Mouse (Mus musculus) natural killer cell, adult 2 months (primary cell): ENCODE results near the gene Trp53i13.
"Not testable (repeated sequence)": the region's sequence is repeated elsewhere in the genome, so short reads cannot be mapped to it uniquely, and the experiment has no call there.

Experiments
- DNase-seq, 2 experiments: peaks; one replicate each; pipeline ENCODE4 v3.0.0; 2022; ENCODE audit warnings: low spot score in 2 of 2

The Trp53i13 gene

GRCm38 (mm10) chr11:77515637-77516552 is at the start of gene Trp53i13:
Gene Trp53i13 (minus strand): TSS chr11:77515980.
- DNase-seq: peak in 1 of 2 experiments; percentile 41

DNA sequence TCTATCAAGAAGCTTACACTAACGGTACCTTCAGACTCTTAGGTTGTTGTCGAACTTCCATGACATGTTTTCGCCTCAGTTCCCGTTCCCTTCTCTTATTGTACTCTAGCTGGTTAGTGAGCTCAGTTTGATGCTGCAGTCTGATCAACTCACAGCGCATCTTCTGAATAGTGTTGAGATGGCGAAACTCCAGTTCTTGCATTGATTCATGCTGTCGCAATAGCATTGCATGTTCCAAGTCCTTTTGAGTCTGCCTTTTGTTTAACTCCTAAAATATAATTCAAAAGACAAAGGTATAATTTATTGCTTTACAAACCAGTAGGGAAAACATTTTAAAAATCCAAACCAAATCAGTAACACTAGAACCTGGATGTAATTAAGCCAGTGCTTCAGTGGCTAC is 29.5 kb upstream of the Trp53i13 start:
- no peak for DNase-seq

DNA sequence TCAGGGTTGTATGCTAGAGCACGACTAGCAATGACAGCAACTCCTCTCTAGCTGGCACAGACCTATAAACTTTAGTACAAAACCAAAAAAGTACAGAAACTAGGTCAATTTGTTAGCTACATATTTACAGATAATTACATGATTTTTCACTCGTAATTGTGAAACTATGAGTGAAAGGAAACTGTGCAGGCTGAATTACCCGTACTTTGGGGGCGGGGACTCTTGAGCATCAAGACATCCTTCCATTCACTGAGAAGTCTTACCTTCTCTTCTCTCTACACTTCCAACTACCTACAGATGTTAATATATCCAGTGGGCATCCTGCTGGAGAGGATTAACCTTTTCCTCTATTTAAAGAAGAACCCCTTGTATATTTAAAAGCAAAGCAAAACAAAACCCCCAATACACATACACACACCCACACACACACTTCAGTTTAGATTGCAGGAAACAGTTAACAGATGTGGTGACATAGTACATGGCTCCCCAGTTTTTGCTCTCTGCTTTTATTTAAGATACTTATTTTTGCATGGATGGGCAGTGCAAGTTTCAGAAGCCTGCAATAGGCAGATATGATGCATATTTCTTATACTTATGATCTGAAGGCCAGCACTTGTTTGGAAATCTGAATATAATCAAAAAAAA is 16.5 kb upstream of the Trp53i13 start:
- DNase-seq: no peak

- no peak for DNase-seq
Measured at GRCm38 (mm10) chr11:77530862-77531261, 15.1 kb upstream of the Trp53i13 start.

- DNase-seq: no peak
Measured at GRCm38 (mm10) chr11:77529644-77530043, 13.9 kb upstream of the Trp53i13 start.

GRCm38 (mm10) chr11:77528420-77528819 is 12.6 kb upstream of the Trp53i13 start:
- DNase-seq: not testable (repeated sequence)

GRCm38 (mm10) chr11:77525804-77526486 is 10.2 kb upstream of the Trp53i13 start:
- no peak for DNase-seq

GRCm38 (mm10) chr11:77520601-77521529 is 5.1 kb upstream of the Trp53i13 start:
- DNase-seq: no peak

GRCm38 (mm10) chr11:77519043-77519442 is 3.3 kb upstream of the Trp53i13 start, which contains the start of gene Gm10392:
Gene Gm10392 (minus strand): TSS chr11:77519198.
- DNase-seq: peak; percentile 68 to 80

DNA sequence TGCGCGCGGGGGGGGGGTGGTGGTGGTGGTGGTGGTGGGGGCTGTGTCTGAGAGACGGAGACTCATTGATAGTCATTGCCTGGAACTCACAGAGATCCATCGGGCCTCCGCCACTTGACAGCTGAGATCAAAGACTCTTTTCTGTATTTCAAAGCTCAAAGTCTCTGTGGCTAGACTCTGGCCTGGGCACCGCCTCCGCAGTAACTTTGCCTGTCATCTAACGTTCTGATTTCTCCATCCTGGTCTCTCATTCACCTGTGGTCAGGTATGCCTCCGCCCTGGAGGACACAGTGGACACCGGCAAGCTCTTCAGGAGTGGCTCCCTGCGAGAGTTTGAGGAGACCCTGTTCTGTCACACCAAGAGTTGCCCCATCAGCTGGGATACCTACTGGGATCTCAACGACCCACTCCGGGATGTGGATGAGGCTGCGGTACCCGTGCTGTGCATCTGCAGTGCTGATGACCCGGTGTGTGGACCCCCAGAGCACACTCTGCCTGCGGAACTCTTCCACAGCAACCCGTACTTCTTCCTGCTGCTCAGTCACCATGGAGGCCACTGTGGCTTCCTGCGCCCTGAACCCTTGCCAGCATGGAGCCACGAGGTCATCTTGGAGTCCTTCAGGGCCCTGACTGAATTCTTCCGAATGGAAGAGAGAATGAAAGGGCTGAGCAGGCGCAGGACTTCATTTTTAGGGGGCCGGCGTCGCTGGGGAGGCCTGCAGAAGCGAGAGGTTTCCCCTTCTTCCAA is 2.4 kb upstream of the Trp53i13 start:
- no peak for DNase-seq

- no peak for DNase-seq
Measured at GRCm38 (mm10) chr11:77516553-77517425, 1.0 kb upstream of the Trp53i13 start.

DNA sequence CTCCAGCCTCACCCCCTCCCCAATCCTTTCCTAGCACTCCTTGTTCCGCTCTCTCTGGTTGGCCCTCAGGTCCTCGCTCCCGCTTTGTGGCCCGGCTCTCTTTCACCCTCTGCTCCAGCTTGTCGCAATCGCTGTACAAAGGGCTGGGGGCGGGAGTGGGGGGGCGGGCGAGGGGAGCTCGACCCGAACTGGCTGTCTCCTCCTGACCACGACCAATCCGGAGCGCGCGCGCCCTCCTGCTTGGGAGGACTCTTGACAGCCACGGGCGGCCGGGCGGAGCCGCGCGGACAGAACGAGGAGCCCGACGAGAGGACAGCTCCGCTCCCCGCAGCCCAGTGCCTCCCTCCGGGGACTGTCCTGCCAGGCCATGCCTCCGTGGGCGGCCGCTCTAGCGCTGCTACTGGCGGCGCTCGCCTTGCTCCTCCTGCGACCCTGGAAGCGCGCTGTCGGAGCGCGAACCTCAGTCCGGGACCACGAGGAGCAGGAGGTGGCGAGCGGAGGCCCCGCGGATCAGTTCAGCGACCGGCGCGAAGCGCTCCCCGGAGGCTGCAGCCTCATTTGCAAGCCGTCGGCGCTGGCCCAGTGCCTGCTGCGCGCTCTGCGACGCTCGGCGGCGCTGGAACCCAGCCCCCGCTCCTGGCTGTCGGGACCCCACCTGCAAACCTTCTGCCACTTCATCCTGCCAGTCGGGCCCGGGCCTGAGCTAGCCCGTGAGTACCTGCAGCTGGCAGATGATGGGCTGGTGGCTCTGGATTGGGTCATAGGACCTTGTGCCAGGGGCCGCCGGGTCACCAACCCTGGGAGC is 746 bp downstream of the Trp53i13 start, which contains the start of gene Abhd15:
Abhd15 (plus strand) TSS at position 290 of the 805 bp plus-strand sequence.
- DNase-seq: no peak

DNA sequence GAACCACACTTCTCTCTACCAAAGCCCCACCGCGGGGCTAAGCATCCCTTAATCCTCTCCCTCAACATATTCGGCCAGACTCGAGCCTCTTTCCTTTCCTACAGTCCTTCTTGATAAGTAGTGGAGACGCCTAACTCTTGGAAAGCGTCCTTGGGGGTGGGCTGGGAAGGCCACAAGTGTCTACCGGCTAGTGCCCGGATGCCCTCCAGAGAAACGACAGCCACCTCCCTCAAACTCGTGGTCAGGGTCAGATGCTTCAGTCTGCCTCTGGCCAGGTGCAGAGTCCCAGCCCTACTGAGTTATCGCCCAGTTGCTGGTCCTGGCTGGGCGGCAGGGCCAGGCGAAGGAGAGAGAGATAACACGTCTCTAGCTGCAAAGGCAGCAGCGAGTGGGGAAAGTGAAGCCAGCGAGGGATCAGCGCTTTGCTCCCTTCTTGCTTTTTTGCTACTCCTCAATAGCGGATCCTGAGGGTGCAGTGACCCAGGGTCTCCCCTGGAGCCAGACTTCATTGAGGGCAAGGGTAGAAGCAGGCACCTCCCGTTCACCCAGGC is 1.4 kb downstream of the Trp53i13 start:
- DNase-seq: peak in 1 of 2 experiments; percentile 25

- DNase-seq: no peak
Measured at GRCm38 (mm10) chr11:77513811-77514170, 2.0 kb downstream of the Trp53i13 start.

DNA sequence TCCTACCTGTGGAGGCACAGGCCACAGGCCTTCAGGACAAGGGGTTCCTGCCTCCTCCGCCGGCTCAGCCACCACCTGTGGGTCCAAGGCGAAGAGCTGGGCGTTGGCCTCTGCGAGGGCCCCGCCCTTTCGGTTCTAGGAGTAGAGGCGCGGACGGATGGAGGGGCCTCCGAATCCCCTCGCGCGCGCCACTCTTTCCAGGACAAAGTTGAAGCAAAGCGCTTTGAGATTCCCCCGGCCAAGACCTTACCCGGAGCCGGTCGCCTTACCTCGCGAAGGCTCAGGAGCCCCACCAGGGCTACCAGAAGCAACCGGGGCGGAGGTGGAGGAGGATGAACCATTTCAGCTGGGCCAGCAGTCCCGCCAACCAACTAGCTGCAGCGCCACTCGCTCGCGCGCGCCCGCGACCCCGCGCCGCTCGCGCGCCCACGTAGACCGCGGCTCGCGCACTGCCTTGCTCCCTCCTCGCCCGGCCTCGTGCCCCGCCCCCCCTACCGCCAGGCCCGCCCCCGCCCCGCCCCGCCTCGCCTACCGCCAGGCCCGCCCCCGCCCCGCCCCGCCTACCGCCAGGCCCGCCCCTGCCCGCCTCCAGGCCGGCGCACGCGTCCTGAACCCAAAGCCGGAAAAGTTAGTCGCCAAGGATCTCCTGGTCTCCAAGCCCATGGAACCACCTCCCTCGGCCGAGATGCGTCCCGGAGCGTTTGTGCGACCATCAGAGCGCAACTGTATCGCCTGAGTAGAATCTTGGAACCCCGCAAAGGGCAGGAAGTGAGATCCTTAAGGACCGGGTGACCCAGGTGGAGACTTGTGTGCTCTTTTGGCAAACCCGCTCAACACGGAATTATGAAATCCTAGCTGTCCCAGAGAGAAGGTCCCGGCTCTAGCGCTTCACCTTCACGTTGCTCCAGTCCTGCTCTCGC is 2.6 kb downstream of the Trp53i13 start:
- DNase-seq: peak; percentile 75 to 86

DNA sequence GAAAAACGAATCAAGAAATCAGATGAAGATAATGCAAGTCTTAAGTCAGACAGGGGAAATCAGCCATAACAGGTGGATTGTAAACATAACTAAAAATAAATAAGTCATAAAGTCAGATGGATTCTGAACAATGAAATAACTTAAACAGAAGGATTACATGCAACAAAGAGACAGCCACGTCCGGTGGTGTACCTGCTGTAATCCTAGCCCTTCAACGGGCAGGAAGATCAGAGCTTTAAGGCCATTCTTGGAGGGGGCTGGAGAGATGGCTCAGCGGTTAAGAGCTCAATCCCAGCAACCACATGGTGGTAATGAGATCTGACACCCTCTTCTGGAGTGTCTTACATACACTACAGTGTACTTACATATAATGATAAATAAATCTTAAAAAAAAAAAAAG is 4.4 kb downstream of the Trp53i13 start:
- no peak for DNase-seq
